Mouse (Mus musculus) lung, postnatal 10 days (tissue): Measurements from ENCODE around the gene Rrn3.
"Not testable (repeated sequence)": the region's sequence is repeated elsewhere in the genome, so short reads cannot be mapped to it uniquely, and the experiment has no call there.

Experiments used
- DNase-seq: peaks from one replicate; pipeline ENCODE4 v3.0.0; 2021

The Rrn3 gene

DNA sequence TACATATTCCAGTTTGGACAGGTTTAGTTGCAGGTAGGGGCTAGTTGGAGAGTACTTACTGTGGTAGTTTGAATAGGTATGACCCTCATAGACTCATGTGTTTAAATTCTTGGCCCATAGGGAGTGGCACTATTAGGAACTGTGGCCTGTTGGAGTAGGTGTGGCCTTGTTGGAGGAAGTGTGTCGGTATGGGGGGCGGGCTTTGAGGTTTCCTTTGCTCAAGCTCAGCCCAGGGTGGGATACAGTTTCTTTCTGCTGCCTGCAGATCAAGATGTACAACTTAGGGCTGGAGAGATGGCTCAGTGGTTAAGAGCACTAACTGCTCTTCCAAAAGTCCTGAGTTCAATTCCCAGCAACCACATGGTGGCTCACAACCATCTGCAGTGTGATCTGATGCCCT, 12.9 kb downstream of the Rrn3 start:
- not testable (repeated sequence) for DNase-seq

- no peak for DNase-seq
Measured at GRCm38 (mm10) chr16:13796746-13797175, 16.3 kb downstream of the Rrn3 start.

GRCm38 (mm10) chr16:13801231-13801630, 20.7 kb downstream of the Rrn3 start:
- DNase-seq: no peak

GRCm38 (mm10) chr16:13804666-13805065, 24.2 kb downstream of the Rrn3 start:
- no peak for DNase-seq

DNA sequence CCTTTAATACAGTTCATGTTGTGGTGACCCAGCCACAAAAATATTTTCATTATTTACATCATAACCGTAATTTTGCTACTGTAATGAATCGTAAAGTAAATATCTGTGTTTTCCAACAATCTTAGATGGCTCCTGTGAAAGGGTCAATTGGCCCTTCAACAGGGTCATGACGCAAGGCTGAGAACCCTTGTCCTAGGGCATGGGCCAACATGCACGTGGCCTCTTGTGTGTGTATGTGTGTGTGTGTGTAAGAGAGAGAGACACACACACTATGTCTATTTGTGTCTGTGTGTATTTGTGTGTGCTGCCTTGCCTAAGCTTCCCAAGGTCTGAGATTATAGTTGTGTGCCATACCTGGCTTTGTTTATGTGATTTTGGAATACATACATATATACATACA, 27.1 kb downstream of the Rrn3 start:
- no peak for DNase-seq

- DNase-seq: no peak
Measured at GRCm38 (mm10) chr16:13808410-13808809, 27.9 kb downstream of the Rrn3 start.

- DNase-seq: no peak
Measured at GRCm38 (mm10) chr16:13812152-13812551, 31.6 kb downstream of the Rrn3 start.

DNA sequence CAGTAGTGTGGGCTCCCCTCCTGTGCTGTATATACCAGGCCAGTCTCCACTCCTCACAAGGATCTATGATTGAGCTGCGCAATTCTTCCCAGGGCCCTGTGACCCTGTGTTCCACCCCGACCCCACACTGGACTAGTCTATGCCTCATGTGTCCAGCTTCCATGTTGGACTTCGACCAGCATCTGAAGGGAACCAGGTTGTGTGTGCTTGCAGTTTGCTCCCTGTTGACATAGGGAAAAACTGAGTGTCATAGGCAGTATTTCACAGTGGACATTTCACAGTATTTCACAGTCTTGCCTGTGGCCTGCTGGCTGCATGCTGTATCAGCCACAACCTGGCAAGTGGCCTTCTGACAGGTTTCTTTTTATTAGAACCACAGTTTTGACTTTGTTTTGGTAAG, 32.7 kb downstream of the Rrn3 start:
- DNase-seq: no peak

- peak; percentile 97 for DNase-seq
Measured at GRCm38 (mm10) chr16:13818560-13819393, 38.3 kb downstream of the Rrn3 start, which contains the start of gene Ntan1. Gene Ntan1 (plus strand): TSS chr16:13818845.

- DNase-seq: no peak
Measured at GRCm38 (mm10) chr16:13819394-13819743, 38.9 kb downstream of the Rrn3 start.

DNA sequence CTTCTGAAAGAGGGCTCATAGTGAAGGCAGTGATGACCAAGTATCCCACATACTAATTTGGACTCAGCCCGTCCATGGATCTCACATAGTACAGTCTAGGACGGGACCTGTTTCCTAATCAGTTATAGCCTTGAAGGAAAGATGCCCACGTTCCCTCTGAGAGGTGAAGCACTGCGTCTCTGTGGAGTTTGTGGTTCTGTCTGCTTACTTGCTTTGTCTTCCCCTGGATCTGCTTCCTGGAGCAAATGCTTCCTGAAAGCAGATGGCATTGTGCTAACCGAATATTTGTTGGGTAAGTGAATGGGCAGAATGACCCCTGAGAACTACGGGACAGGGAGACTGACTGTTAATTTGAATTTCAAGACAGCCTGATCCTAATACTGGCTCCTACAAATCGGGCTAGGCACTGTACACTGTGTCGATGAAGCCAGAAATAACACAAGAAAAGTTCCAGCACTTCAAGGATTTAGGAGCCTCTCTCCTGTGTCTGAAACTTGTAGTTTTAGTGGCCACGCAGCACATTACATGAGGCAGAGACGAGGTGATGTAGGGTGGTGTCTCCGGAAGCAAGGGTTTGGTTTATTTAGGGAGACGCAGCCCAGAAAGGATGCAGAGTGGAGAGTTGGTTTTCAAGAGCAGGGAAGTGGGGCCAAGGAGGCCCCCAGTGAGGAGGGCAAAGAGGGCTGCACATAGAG, 39.4 kb downstream of the Rrn3 start:
- peak; percentile 16 for DNase-seq

GRCm38 (mm10) chr16:13820771-13821170, 40.3 kb downstream of the Rrn3 start:
- DNase-seq: no peak

GRCm38 (mm10) chr16:13825781-13826490, 45.4 kb downstream of the Rrn3 start:
- DNase-seq: no peak

- DNase-seq: no peak
Measured at GRCm38 (mm10) chr16:13826511-13826910, 46.0 kb downstream of the Rrn3 start.

DNA sequence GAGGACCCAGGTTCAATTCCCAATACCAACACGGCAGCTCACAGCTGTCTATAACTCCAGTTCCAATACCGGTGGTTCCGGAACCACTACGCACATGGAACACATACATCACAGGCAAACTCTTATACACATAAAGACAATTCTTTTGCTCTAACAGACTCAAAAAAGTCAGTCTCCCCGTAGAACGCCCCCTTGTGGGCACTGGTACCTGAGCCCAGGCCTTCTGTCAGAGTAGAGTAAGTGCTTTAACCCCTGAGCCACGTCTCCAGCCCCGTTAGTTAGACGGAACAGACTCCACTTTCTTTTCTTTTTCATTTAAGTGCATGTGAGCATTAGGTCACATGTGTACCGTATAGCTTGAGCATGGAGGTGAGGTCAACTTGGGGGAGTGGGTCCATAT, 49.9 kb downstream of the Rrn3 start:
- no peak for DNase-seq

DNA sequence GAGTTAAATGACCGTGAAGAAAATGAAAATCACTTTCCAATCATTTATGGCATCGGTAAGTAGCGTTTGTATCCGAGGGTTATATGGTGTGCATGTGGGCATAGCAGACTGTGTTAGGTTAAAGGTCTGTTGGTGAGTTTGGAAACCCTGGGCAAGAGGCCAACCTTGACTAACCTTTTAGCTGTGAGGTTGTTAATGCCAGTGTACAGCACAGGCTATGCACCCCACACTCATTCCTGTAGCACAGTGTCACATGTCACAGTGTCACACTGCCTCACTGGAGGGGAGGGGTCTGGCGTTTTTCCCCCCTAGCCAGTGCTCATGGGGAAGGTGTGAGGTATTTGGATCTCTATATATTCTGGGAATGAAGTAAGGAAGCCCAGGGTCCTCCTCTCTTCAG, 51.1 kb downstream of the Rrn3 start:
- no peak for DNase-seq

DNA sequence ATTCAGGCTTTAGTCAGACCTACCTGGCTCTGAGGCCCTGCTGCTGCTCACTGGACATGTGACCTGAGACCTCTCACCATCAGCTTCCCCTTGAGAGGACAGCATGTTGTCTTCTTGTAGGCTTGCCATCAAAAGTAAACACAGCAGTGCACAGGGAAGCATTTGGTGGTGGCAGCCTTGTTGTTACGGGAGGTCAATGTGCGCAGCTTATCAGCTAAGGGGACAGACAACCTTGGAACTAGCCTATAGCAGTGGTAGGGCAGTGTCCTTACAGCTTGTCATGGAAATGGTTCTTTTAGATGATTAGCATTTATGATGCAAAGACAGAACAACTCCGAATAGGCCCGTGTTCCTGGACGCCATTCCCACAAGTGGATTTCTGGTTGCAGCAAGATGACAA, 53.9 kb downstream of the Rrn3 start:
- no peak for DNase-seq

- no peak for DNase-seq
Measured at GRCm38 (mm10) chr16:13840056-13840455, 59.5 kb downstream of the Rrn3 start.

- DNase-seq: no peak
Measured at GRCm38 (mm10) chr16:13840956-13841355, 60.4 kb downstream of the Rrn3 start.

DNA sequence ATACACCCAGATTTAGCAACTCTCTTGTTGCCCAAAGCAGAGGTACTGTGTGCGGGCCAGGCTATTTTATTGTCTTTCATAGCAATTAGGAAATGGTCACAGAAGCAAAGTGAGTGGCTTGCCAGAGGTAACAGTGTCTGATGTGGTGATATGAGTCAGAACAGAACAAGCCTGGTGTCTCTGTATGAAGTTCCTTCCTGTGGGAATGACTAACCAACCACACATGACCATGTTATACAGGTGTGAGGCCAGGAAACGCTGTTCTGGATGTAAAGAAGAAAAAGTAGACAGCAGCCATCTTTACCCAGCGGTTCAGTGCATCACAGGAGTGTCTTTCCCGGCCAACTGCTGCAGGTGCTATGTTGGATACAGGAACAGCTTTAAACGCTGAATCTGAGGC, 64.5 kb downstream of the Rrn3 start:
- DNase-seq: no peak

GRCm38 (mm10) chr16:13846675-13847074, 66.2 kb downstream of the Rrn3 start:
- DNase-seq: no peak

DNA sequence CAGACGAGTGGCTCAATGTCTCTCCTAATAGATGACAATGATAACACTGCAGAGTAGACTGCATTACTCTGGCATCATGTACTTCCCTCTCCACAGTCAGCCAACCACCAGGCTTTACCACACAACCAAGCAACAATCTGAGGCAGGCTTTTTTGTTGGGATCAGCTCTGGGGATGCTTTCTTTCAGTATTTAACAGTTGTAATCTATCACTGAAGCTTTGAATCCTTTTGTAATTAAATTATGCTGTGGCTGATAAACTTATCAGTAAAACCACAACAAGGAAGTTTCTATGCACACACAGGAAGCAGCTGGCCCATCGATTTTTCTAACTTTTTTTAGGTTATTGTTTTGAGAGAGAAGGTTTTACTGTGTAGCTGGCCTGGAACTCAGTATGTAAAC, 67.8 kb downstream of the Rrn3 start:
- no peak for DNase-seq

GRCm38 (mm10) chr16:13851446-13851845, 70.9 kb downstream of the Rrn3 start:
- no peak for DNase-seq

DNA sequence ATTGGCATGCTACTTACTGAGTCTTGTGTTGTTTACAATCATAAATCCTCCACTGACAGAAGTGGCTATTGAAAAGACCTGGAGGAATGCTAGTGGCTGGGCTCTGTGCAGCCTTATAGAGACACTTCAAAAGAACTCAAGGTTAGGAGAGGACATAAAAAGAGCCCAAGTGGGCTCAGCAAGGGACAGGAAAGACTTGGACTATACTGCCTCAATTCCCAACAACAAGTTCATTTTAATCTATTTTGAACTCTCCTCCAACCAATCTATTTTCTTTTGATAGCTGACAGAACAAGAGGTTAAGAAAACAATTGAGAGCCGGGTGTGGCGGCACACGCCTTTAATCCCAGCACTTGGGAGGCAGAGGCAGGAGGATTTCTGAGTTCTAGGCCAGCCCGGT, 73.4 kb downstream of the Rrn3 start:
- no peak for DNase-seq
